Mouse (Mus musculus) megakaryocyte progenitor cell, adult 5-6 weeks (primary cell): ENCODE data around the gene Ednra. TPM values are rescaled to one million over a fixed set of nuclear protein-coding genes. Genes with fewer than 3 reads are reported as not detected.
"Not testable (repeated sequence)": the region's sequence is repeated elsewhere in the genome, so short reads cannot be mapped to it uniquely, and the experiment has no call there.

Experiments used
- ATAC-seq: replicated peaks from 2 replicates; pipeline ENCODE4 v1.8.0; 2016; ENCODE audit warnings: mild to moderate bottlenecking, moderate TSS enrichment, inconsistent platforms; ENCODE audit not compliant: poor library complexity
- total RNA-seq, 2 experiments: library from RNA; stranded (forward) in 1 of 2; stranded (reverse) in 1 of 2; fragments of 157-497, 149-512 nt in 1 of 2; fragments of 200-1000 nt in 1 of 2; gene quantifications; 2 replicates each; pipeline versions ENCODE4 v1.2.3 to v1.2.4; 2015 to 2017

The Ednra gene
- total RNA-seq, 2 experiments from 2014 or later: 0.25 to 0.81 TPM

DNA sequence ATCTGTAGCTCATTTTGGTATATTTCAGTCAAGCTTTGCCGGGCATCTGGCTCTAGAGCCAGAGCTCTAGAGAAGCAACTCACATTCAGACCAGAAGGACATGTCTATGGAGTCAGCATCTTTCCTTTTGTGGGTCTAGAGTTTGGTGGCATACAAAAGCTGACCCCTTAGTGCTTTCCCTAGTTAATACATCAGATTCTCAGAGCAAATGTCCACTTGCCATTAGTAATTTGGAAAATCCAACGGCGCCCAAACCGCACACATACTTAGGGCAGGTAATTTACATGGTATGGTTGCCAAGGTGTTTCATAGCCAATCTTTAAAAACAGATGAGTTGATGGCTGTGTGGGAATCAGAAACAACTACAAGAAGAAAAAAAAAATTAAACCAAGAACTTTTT lies 1.2 kb downstream of the Ednra start:
- ATAC-seq: no peak

DNA sequence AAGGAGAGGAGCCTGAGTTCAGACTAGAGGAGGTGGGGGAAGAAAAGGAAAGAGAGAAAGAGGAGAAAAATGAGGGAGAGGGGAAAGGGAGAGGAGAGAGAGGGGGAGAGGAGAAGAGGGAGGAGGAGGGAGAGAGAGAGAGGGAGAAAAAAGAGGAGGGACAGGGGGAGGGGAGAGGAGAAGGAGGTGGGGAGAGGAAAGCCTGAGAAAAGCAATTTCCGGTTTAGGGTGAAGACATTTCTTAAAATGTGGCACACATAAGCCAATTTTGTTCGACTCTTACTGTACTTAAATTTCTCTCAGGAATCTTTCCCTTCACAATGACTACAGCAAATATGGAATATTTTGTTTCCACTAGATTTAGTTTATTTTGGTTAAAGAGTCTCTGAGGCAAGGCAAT lies 5.3 kb downstream of the Ednra start:
- ATAC-seq: no peak

DNA sequence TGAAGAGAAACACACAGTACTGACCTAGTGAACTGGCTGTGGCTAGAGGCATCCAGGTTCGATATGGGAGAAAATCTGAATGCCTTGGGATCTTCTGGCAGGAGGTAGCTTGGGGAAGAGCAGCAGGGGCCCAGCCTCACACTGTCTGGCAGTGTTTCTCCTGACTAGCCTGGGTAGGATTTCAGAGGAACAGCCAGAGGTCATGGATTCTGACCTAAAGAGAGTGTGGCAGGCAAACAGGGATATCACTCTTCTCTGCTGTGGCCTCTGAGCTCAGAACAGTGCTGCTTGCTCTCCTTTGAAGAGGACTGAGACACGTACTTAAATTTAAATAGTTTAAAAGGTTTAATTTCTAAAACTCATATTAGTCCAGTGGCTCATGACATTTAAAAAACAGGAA lies 7.2 kb downstream of the Ednra start:
- ATAC-seq: no peak

DNA sequence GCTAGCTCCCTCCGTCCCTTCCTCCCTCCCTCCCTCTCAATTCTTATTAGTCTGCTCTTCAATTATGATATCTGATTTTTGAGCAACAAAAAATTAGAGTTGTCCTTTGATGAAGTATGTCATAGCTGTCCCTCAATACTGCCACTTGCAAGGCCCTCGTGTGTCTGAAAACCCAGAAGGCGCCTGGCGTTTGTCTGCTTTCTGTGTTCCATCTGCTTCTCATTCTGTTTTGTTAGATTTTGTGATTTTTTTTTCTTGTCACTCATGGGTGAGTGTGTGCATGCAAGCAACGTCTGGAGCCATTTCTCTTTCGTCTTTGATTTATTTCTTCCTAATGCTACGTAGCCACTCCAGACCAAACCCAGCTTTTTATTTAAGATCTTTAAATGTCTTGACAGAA lies 9.8 kb downstream of the Ednra start:
- no peak for ATAC-seq

DNA sequence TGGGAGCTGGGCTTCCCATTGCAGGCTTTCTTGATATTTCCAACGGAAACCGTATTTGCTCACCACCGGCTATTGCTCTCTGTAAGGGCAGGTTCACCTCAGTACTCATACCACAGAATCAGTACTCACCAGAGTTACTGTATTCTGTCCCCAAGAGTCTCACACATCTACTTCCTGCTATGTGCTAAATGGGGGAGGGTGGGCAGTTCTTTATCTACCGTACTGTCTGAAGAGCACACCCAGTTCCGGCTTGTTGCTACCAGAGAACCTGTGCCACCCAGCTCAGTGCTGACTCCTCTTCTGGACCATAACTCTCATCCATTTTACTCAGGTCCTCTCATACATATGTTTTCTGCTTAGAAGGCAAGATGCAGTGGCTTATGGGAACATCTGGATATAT lies 10.6 kb downstream of the Ednra start:
- ATAC-seq: peak; percentile 64

DNA sequence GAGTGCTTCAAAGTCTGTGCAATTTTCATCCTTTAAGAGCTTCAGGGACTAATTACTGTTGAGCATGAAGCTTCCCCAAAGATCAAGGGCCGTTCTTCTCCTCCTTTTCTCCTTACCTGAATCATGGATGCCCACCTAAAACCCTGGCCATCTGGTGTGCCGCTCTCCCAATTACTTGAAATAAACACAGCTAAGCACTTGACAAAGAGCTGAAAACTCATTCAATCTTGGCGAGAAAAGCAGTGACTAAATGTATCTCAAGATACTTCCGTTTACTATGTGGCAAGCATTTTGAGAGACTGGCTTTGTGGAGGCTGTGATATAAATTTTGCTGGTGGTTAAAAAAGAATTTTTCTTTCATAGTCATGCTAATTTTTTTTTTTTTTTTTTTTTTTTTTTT lies 19.5 kb downstream of the Ednra start:
- no peak for ATAC-seq

DNA sequence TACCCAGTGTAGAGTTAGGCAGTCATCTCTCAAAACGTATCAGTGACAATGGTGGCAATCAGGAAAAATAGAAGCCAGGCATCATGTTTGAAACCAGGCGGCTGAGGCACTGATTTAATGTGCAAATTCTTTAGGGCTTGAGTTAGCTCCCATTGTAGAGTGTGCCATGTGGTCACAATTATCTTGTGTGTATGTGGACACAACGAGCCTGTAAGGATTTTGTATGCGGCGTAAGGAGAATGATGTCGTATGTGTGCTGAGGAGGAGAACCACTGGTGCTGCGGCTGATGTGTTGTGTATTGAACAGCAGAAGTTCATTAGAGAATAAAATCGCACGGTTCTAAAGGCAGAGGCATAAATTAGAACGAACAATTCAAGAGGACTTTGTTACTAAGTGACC lies 26.2 kb downstream of the Ednra start:
- no peak for ATAC-seq

DNA sequence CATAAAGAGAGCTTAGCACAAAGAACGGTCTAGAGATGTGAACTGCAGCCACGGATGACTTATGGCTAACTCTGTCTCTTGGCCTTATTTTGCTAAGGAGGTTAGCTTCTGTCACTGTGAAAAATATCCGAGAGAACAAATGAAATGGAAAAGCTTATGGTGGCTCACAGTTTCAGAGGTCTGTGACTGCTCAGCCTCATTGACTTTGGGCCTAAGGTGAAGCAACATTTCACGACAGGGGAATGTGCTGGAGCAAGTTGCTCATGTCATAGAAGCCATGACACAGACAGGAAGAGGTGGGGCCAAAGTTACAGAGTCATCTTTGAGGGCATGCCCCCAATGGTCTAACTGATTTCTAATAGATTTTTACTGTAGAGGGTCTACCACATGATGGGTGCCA lies 28.1 kb downstream of the Ednra start:
- peak; percentile 48; the same call in 1 of the 2 replicates for ATAC-seq

DNA sequence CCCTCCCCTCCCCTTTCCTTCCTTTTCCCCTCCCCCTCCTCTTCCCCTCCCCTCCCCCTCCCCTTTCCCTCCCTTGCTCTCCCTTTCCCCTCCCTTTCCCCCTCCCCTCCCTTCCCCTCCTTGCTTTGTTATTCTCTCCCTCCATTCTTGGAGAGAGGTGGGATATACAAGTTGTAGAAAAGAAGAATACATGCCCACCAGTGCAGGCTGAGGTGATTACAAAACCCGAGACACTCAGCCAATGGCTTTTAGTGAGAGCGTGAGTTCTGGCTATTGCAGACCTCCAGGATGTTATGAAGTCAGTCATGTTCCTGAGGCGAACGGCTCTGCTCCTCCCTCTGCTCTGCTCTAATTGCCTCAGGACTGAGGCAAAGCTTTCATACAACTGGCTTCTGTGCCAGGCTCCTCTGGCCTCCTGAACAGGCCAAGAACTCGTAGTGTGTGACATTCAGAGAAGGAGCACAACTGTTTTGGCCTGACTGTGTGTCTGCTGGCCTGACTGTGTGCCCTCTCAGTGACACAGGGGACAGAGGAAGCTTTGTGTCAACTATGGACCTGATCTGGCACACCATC lies 28.7 kb downstream of the Ednra start:
- ATAC-seq: peak; percentile 76

DNA sequence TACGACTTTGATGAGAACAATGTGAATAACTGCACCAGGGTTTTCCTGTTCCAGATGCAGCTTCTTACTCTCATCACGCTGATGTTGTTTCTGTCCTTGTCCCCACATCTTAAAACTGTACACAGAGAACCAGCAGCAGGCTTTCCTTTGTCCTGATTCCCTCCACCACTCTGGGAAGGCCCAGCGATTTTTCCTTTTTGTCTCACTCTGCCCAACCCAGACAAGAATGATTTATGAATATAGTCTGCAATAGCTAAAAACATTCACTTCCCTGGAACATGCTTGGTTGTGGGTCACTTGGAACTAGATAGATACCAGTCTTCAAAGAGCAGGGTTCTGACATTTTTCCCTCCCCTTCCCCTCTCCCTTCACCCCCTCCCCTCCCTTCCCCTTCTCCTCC lies 29.2 kb downstream of the Ednra start:
- no peak for ATAC-seq

DNA sequence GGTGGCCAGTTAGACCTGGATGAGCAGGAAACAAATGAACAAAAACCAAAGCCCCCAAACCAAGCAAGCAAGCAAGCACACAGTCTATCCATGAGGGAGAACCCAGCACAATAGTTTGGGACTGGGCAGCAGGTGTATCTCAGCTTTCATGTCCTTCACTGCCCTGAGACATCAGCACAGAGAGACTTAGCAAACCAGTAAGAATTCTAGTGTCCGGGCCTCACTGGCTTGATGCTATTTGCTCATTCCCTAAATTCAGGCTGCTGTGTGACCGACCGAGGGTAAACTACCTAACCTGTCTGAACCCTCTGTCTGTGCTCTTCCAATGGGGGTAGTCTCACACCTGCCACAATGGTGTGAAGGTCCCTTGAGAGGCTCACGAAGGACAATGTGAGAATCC lies 29.7 kb downstream of the Ednra start:
- no peak for ATAC-seq

DNA sequence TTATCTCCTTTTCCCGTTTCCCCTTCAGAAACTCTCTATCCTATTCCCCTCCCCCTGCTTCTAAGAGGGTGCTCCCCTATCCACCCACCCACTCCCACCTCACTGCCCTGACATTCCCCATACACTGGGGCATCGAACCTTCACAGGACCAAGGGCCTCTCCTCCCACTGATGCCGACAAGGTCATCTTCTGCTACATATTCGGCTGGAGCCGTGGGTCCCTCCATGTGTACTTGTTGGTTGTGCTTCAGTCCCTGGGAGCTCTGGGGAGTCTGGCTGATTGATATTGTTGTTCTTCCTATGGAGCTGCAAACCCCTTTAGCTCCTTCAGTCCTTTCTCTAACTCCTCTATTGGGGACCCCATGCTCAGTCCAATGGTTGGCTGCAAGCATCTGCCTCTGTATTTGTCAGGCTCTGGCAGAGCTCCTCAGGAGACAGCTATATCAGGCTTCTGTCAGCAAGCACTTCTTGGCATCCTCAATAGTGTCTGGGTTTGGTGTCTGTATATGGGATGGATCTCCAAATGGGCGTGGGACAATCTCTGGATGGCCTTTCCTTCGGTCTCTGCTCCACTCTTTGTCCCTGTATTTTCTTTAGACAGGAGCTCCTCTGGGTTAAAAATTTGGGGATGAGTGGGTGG lies 34.7 kb downstream of the Ednra start:
- ATAC-seq: not testable (repeated sequence)

DNA sequence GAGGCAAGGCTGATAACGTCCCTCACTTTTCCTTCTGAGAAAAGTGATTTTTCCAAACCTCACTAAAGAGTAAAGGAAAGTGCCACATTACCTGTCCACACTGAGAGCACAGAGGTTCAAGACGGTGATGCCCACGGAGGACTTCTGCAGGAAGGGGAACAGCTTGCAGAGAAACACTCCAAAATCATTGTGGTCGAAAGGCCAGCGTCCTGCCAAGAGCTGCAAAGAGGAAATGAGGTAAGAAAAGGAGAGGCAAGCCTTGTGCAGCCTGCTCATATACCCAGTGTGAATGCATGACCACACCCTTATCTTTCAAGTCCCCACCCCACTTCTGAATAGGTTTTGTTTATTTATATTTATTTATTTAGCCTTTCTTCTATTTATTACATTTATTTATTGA lies 35.3 kb downstream of the Ednra start:
- peak; percentile 86 for ATAC-seq

DNA sequence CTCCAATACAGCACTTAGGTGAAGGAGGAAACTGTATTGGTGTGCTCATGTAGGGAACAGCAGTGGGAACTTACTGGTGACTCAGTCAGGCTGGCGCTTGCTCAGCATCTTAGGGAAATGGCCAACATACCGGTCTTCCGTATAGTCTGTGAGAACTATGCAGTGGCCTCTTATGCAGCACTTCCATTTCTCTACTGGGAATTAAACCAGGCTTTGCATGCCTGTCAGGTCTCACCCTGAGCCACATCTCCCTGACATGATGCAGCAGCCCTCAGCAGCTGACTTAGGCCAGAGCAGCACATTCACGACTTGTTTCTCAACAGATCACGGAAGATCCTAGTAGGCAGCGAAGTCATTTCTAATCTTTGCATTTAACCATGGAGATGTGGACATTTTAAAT lies 39.9 kb downstream of the Ednra start:
- ATAC-seq: no peak

DNA sequence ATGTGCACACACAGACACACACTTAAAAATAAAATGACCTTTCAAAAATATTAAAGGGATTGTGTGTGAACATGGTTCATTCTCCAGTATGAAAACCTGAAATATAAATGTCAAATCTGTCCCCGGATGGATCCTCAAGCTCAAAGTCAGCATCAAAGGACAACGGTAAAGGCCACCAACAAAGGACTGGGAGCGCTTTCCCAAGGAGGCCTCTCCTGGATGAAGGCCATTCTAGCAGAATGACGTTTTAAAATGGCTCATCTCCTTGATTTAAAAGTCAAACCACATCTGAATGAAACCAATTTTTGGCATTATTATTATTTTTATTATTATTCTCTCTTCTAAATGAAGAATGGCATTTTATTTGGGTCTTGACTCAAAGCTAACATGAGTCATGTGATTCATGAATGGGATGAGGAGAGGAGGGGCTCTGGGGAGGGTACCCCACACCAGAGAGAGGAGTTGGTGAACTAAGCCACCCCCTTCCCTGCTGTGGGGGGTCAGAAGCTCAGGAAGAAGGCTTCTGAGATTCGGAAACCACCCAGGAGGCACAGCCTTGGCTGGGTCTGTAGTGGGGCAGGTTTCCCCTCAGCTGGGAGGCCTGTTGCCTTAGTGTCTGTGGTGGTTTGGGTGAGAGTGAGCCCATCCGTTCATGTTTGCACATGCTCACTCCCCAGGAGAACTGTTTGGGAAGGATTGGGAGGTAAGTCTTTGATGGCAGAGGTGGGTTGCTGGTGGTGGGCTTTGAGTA lies 40.7 kb downstream of the Ednra start:
- no peak for ATAC-seq

DNA sequence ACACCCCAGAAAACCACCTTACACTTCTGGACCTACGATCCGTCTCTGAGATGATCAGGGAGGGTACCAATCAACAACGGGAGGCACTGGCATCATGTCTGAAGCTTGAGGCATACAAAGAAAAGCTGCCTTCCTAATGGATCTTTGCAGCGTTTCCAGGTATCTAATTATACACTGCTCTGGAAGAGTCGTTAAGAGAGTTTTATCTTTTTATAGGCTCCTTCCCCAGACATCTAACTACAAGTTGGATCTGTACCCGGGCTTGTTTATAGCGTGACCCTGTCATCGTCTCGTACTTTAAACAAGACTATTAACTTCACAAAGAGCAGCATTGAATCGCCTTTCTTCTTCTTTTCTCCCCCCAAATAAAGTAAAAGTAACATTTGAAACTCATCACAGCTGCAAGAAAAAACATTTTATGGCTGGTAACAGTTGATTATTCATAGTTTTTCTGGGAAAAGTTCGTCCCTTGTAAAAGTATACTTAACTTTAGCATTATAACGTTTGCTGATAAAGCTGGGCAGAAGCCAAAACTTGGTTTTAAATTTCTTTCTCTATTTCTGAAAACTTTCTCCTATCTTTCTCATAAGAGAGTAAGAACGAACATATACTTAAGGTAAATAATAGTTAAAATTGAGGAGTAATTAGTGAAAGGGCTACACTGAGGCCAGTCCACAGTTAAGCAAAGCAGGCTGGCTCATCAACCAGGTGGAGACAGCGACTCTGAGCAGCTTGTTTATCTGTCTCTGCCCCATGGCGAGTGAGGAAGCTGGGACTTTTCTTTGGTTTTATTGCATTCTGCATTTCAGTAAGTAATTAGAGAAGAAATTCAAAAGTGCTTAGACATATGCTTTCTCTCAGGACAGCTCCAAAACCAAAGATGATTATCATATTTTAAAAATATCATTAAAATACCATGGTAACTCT lies 42.0 kb downstream of the Ednra start:
- ATAC-seq: no peak

DNA sequence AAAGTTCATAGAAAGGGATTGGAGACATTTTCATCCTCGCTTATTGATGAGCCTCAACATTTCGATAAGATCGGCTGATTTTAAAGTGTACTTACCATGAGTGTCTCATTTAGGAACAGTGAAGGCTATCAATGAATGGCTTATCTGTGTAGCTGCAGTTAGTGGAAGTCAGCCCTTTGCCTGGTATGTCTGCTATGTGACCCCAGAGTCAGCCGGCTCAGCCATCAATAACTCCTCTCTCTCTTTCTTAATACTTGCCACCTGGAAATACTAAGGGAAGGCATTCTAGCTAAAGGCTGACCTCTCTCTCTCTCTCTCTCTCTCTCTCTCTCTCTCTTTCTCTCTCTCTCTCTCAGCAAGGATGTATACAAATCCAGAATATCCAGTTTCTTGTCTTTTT lies 52.2 kb downstream of the Ednra start:
- no peak for ATAC-seq

DNA sequence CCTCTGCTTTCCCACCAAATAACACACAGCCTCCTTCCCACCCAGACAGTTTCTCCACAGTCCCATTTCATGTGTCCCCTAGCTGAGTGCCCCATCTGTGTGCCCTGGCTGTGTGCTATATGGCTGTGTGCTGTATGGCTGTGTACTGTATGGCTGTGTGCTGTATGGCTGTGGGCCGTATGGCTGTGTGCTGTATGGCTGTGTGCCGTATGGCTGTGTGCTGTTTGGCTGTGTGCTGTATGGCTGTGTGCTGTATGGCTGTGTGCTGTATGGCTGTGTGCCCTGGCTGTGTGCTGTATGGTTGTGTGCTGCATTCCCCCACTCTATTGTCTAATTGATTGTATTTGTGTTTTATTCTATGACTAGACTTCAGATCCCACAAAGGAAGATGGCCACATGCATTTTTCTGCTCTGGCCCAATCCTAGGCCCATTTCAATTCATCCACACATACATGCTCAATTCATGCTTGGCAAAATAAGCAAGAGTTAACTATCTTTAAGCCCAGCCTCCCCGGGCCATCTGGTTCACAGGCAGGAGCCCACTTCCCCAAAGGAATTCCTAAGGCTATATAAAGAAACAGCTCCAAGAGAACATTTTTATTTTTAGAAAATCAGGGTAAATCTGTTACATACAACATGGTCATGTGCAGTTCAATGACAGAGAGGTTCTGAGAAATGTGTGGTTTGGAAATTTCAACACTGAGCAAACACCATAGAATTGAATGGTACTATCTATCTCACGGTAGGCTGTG lies 53.5 kb downstream of the Ednra start:
- no peak for ATAC-seq

DNA sequence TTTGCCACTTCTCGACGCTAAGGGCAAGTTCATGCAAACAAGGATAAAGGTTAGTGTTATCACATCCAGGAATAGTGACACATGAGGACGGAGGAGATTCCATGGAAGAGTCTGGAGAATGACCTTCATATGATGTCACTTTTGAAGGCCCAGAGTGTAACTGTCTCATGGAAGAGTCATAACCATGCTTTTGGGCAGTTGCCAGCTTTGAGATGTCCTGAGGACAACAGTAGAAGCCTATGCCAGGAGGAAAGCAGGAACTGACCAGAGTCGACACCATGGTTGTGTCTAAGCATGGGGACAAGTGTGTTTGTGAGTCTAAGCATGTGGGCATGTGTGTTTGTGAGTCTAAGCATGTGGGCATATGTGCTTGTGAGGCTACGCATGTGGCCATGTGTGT lies 56.3 kb downstream of the Ednra start:
- ATAC-seq: no peak

DNA sequence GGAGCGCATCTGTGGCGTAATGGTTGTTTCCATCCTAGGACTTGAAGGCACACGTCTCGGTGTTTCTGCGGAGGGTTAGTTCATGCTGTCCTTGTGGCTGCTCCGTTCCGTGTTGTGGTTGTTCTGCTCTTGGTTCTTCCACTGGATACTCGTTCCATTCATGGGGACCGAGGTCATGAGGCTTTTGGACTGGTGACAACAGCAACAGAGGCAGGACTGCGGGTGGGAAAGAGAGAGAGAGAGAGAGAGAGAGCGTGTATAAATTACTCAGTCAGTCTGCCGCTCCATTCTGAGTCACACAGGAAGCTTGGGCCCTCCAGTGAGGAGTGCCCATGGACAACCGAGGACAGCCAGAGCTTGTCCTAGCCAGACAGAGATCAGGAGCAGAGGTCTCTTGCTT lies 59.4 kb downstream of the Ednra start:
- ATAC-seq: no peak
